Mouse (Mus musculus) kidney, embryonic 16.5 days (tissue): Measurements from ENCODE around the gene Ppil4. TPM values are rescaled to one million over a fixed set of nuclear protein-coding genes. Genes with fewer than 3 reads are reported as not detected.

Experiments
- ATAC-seq: fragments of 200-750 bp; cut with Nextera tagmentation; 2 replicates; pipeline ENCODE4 v1.8.0; 2017; ENCODE audit warnings: moderate TSS enrichment; ENCODE audit not compliant: low FRiP score, low TSS enrichment
- H3K27ac ChIP-seq: fragments of 300-500 bp; sonication (generic); 2 replicates; pipeline ENCODE4 v1.5.1; 2014; ENCODE audit warnings: low read length
- H3K27me3 ChIP-seq: fragments of 300-500 bp; sonication (generic); 2 replicates; pipeline ENCODE4 v1.6.1; 2014; ENCODE audit warnings: low read length, control low read depth, mixed read lengths; ENCODE audit not compliant: insufficient read depth
- H3K36me3 ChIP-seq: fragments of 300-500 bp; sonication (generic); 2 replicates; pipeline ENCODE4 v1.6.1; 2014; ENCODE audit warnings: low read length, control low read depth, mixed read lengths; ENCODE audit not compliant: insufficient read depth
- H3K4me1 ChIP-seq: fragments of 300-500 bp; sonication (generic); 2 replicates; pipeline ENCODE4 v1.6.1; 2014; ENCODE audit warnings: low read length, control low read depth, mixed read lengths; ENCODE audit not compliant: insufficient read depth
- H3K4me2 ChIP-seq: fragments of 300-500 bp; sonication (generic); replicated peaks from 2 replicates; pipeline ENCODE4 v1.6.1; 2014; ENCODE audit warnings: low read depth, low read length
- H3K4me3 ChIP-seq: fragments of 300-500 bp; sonication (generic); 2 replicates; pipeline ENCODE4 v1.5.1; 2014; ENCODE audit warnings: mild to moderate bottlenecking, low read length
- H3K9ac ChIP-seq: fragments of 300-500 bp; sonication (generic); replicated peaks from 2 replicates; pipeline ENCODE4 v1.6.1; 2014; ENCODE audit warnings: low read length
- H3K9me3 ChIP-seq: fragments of 300-500 bp; sonication (generic); 2 replicates; pipeline ENCODE4 v1.6.1; 2016; ENCODE audit warnings: low read length, control low read depth
- WGBS: fragments of 180-500 bp; shearing (Covaris S2); extraction: QIAGEN DNeasy Blood & Tissue Kit; methylation state at CpG from one replicate; pipeline ENCODE4 v1.1.7; 2014; 5-methylcytosine and 5-hydroxymethylcytosine counted together
- microRNA-seq: library from miRNA; unstranded; fragments of <30 nt; microRNA quantifications from one replicate; pipeline ENCODE4, GENCODE M21; 2016
- polyA plus RNA-seq: library from polyadenylated mRNA; unstranded; fragments of >200 nt; fragmentation: Nextera tagmentation; extraction: Ambion mirVana; gene quantifications from 2 replicates; pipeline ENCODE4 v1.2.1, GENCODE M21; 2015

Ppil4 gene
- polyA plus RNA-seq, 1 experiment from 2014 or later: 40.8 TPM

GRCm38 (mm10) chr10:7866762-7867665, 74.3 kb downstream of the Ppil4 start:
- peak; percentile 68; the same call in 1 of the 2 replicates for ATAC-seq
- WGBS: 15% methylated on average over 50 of the region's 50 CpGs
- no peak overlapping the region for H3K27ac ChIP-seq
- H3K4me2 ChIP-seq: peak overlapping the region; percentile 75
- peaks cover 10% of the 10 kb centered on the region; the same call in 1 of the 2 replicates for H3K4me1 ChIP-seq
- H3K9ac ChIP-seq: peak overlapping the region; percentile 57
- H3K27me3 ChIP-seq: peaks cover 21% of the 10 kb centered on the region
- H3K36me3 ChIP-seq: no peaks in the 10 kb centered on the region
- H3K4me3 ChIP-seq: peak overlapping the region; percentile 46
- no peaks in the 10 kb centered on the region for H3K9me3 ChIP-seq

GRCm38 (mm10) chr10:7867666-7868030, 75.0 kb downstream of the Ppil4 start:
- Histone ChIP-seq H3K27me3 (peaks cover 21% of the 10 kb centered on the region), H3K4me3 (peak overlapping the region; percentile 46), H3K4me2 (peak overlapping the region; percentile 75), H3K9me3 (no peaks in the 10 kb centered on the region), H3K36me3 (no peaks in the 10 kb centered on the region), H3K4me1 (peaks cover 10% of the 10 kb centered on the region; the same call in 1 of the 2 replicates), H3K27ac (no peak overlapping the region), H3K9ac (peak overlapping the region; percentile 57; the same call in 1 of the 2 replicates)
- 21% methylated on average over 21 of the region's 21 CpGs for WGBS
- peak; percentile 36; the same call in 1 of the 2 replicates for ATAC-seq

GRCm38 (mm10) chr10:7869746-7870145, 77.1 kb downstream of the Ppil4 start:
- Histone ChIP-seq H3K9ac (no peak overlapping the region), H3K36me3 (no peaks in the 10 kb centered on the region), H3K9me3 (no peaks in the 10 kb centered on the region), H3K27ac (no peak overlapping the region), H3K27me3 (peaks cover 21% of the 10 kb centered on the region), H3K4me1 (peaks cover 10% of the 10 kb centered on the region; the same call in 1 of the 2 replicates), H3K4me2 (no peak overlapping the region), H3K4me3 (no peak overlapping the region)
- 75% methylated on average over 8 of the region's 8 CpGs for WGBS
- no peak for ATAC-seq

- ATAC-seq: no peak
- Histone ChIP-seq H3K4me2 (no peak overlapping the region), H3K36me3 (no peaks in the 10 kb centered on the region), H3K9ac (no peak overlapping the region), H3K27me3 (peaks cover 21% of the 10 kb centered on the region), H3K27ac (no peak overlapping the region), H3K4me3 (no peak overlapping the region), H3K4me1 (peaks cover 10% of the 10 kb centered on the region; the same call in 1 of the 2 replicates), H3K9me3 (no peaks in the 10 kb centered on the region)
- 67% methylated on average over 11 of the region's 11 CpGs for WGBS
Observed at GRCm38 (mm10) chr10:7870571-7871315, 78.1 kb downstream of the Ppil4 start.

- peaks cover 10% of the 10 kb centered on the region; the same call in 1 of the 2 replicates for H3K4me1 ChIP-seq
- peaks cover 21% of the 10 kb centered on the region for H3K27me3 ChIP-seq
- H3K27ac ChIP-seq: no peak overlapping the region
Observed at GRCm38 (mm10) chr10:7871381-7872020, 78.8 kb downstream of the Ppil4 start.

More at GRCm38 (mm10) chr10:7871381-7872020, 78.8 kb downstream of the Ppil4 start:
- Histone ChIP-seq H3K4me3 (no peak overlapping the region), H3K9ac (no peak overlapping the region), H3K4me2 (no peak overlapping the region), H3K36me3 (no peaks in the 10 kb centered on the region), H3K9me3 (no peaks in the 10 kb centered on the region)
- WGBS: 83% methylated on average over 5 of the region's 5 CpGs
- no peak for ATAC-seq

Small RNA genes lying within 50 kb of the gene (microRNA-seq; reads per million reads assigned to microRNA genes)
- 1.6 reads per million, percentile 3 among the genes with 10 or more reads in this experiment for gene Mir5104

Other genes starting within 250 kb of the Ppil4 start
- gene Lrp11, start 203.1 kb upstream of the Ppil4 start, polyA plus RNA-seq: 1.5 and 1.7 TPM in 2 replicates
- gene Nup43, start 125.4 kb upstream of the Ppil4 start, polyA plus RNA-seq: 52.2 and 56.8 TPM in 2 replicates
- gene Pcmt1, start 111.8 kb upstream of the Ppil4 start, polyA plus RNA-seq: 120 and 124 TPM in 2 replicates
- 7.4 and 9.4 TPM in 2 replicates for gene Lats1, start 111.7 kb upstream of the Ppil4 start, polyA plus RNA-seq
- gene Katna1, start 66.9 kb upstream of the Ppil4 start, polyA plus RNA-seq: 57.5 and 58.7 TPM in 2 replicates
- 100 and 102 TPM in 2 replicates for gene Ginm1, start 67 bp upstream of the Ppil4 start, polyA plus RNA-seq
- 0.16 and 0.17 TPM in 2 replicates for gene Zc3h12d, start 39.6 kb downstream of the Ppil4 start, polyA plus RNA-seq
- 17.7 and 20.2 TPM in 2 replicates for gene Tab2, start 163.3 kb downstream of the Ppil4 start, polyA plus RNA-seq